Mouse (Mus musculus) forebrain, postnatal 0 days (tissue): ENCODE measurements at regions not wholly inside any gene's neighbourhood (a gene's known extent, or its start where the extent isn't known, plus 50 kb on each side); places are given as distances from the start of the nearest gene placed in this dataset.

Experiments
- ATAC-seq: fragments of 200-750 bp; cut with Nextera tagmentation; 2 replicates; pipeline ENCODE4 v1.8.0; 2017; ENCODE audit warnings: mild to moderate bottlenecking, moderate library complexity
- DNase-seq: peaks from one replicate; pipeline ENCODE4 v3.0.0-alpha.2; 2015
- H3K27ac ChIP-seq: fragments of 300-500 bp; sonication (generic); 2 replicates; pipeline ENCODE4 v1.5.1; 2014; ENCODE audit warnings: low read depth, mild to moderate bottlenecking, antibody characterized with exemption, low read length, moderate library complexity, mixed read lengths
- H3K27me3 ChIP-seq: fragments of 300-500 bp; sonication (generic); 2 replicates; pipeline ENCODE4 v1.6.1; 2014; ENCODE audit warnings: mild to moderate bottlenecking, low read length, mixed read lengths; ENCODE audit not compliant: insufficient read depth
- H3K36me3 ChIP-seq: fragments of 300-500 bp; sonication (generic); 2 replicates; pipeline ENCODE4 v1.6.1; 2014; ENCODE audit warnings: mild to moderate bottlenecking, moderate library complexity; ENCODE audit not compliant: insufficient read depth
- H3K4me1 ChIP-seq: fragments of 300-500 bp; sonication (generic); 2 replicates; pipeline ENCODE4 v1.6.1; 2014; ENCODE audit warnings: antibody characterized with exemption; ENCODE audit not compliant: insufficient read depth
- H3K4me2 ChIP-seq: fragments of 300-500 bp; sonication (generic); 2 replicates; pipeline ENCODE4 v1.6.1; 2014; ENCODE audit warnings: low read depth, mild to moderate bottlenecking, moderate library complexity
- H3K4me3 ChIP-seq: fragments of 300-500 bp; sonication (generic); 2 replicates; pipeline ENCODE4 v1.5.1; 2014; ENCODE audit warnings: low read depth, low read length, mixed read lengths
- H3K9ac ChIP-seq: fragments of 300-500 bp; sonication (generic); 2 replicates; pipeline ENCODE4 v1.6.1; 2014; ENCODE audit warnings: mild to moderate bottlenecking
- H3K9me3 ChIP-seq: fragments of 300-500 bp; sonication (generic); 2 replicates; pipeline ENCODE4 v1.6.1; 2016; ENCODE audit warnings: low read length
- CTCF ChIP-seq: sonication (generic); IDR thresholded peaks from 2 replicates; pipeline ENCODE4 v1.5.1; 2016; ENCODE audit warnings: antibody characterized with exemption, control low read depth, low read depth
- whole genome bisulfite sequencing: fragments of 180-500 bp; shearing (Covaris S2); extraction: QIAGEN DNeasy Blood & Tissue Kit; methylation state at CpG from one replicate; pipeline ENCODE4 v1.1.7; 2014; 5-methylcytosine and 5-hydroxymethylcytosine counted together

DNA sequence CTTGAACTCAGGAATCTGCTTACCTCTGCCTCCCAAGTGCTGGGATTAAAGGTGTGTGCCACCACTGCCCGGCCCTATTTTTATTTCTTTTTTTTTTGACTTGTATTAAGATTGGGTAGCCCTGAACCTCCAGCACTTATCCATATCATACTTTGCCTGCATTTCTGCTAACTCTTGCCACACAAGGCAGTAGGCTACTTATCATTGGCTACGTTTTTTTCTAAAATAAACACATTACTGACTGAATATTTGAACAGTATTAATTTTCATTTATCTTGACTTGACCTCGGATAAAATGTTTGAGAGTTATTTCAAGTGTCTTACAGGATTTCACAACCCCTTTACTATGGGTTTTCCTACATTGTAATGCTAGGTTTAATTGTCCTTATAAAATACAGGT is 488.0 kb downstream of the Trim52 start:
- DNase-seq (no peak), ATAC-seq (no peak)
- no peak overlapping the region for H3K27ac ChIP-seq
- no peaks in the 10 kb centered on the region for H3K4me1 ChIP-seq
- no peak overlapping the region for H3K9ac ChIP-seq
- no peaks in the 10 kb centered on the region for H3K9me3 ChIP-seq
- no peak overlapping the region for H3K4me2 ChIP-seq
- H3K4me3 ChIP-seq: no peak overlapping the region
- 86% methylated on average over 3 of the region's 3 CpGs for WGBS
- no peaks in the 10 kb centered on the region for H3K36me3 ChIP-seq
- TF ChIP-seq CTCF: no peak
- no peaks in the 10 kb centered on the region for H3K27me3 ChIP-seq

DNA sequence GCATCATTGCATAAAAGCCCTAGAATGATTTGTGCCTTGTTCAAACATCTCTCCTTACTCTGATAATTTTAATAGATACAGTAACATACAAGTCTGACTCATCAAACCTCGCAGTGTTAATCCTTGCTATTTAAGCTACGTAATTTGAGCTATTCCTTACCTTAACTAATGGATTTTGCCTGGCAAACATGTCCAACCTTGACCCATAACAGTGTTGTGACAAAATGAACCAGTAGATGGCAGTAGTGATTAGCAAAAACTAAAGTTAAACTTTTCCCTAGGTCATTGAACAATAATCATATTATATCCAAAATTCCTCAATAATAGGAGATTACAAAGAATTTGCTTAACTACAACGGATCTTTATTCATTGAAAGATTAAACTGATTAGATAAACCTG is 501.0 kb downstream of the Trim52 start:
- Histone ChIP-seq H3K9me3 (no peaks in the 10 kb centered on the region), H3K36me3 (no peaks in the 10 kb centered on the region), H3K9ac (no peak overlapping the region), H3K4me2 (no peak overlapping the region), H3K27me3 (no peaks in the 10 kb centered on the region), H3K4me3 (no peak overlapping the region), H3K4me1 (0 out of 2 replicates have a peak, but pooled peaks cover 3% of the 10 kb centered on the region), H3K27ac (no peak overlapping the region)
- TF ChIP-seq CTCF: peak; percentile 80
- ATAC-seq (no peak; the same call in 1 of the 2 replicates), DNase-seq (peak; percentile 76)
- 11% methylated on average over 3 of the region's 3 CpGs for WGBS

DNA sequence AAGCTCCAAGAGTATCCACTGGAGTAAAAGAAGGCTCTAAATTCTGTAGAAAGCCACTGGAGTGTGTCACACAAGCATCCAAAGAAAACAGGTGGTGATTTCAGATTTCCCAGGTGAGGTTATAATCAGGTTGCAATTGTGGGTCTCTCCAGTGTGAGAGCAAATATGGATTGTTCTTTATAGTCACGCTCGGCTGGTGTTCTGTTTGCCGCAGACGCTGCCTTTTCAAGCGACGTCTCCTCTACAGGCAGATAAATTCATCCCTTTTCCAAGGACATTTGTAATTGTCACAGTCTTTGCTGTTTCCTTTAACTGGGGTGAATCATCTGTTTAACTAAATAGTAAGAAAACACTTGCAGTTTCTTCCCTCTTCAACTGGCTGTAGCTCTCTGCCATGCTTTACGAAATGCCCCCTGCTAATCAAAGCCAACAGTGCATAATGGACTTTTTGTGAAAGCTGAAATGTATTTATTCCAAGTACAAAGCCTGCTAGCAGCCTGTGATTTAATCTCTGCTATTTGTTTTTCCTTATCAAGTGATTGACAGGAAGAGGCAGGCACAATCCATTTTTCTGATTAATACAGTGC is 502.4 kb downstream of the Trim52 start:
- no peaks in the 10 kb centered on the region for H3K27me3 ChIP-seq
- no peak overlapping the region for H3K9ac ChIP-seq
- H3K4me2 ChIP-seq: peak overlapping the region; percentile 34; the same call in 1 of the 2 replicates
- ATAC-seq (no peak; the same call in 1 of the 2 replicates), DNase-seq (peak; percentile 35)
- WGBS: 12% methylated on average over 7 of the region's 7 CpGs
- no peak for TF ChIP-seq CTCF
- no peaks in the 10 kb centered on the region for H3K9me3 ChIP-seq
- no peak overlapping the region for H3K4me3 ChIP-seq
- 0 out of 2 replicates have a peak, but pooled peaks cover 3% of the 10 kb centered on the region for H3K4me1 ChIP-seq
- H3K27ac ChIP-seq: no peak overlapping the region
- no peaks in the 10 kb centered on the region for H3K36me3 ChIP-seq
